Mouse (Mus musculus) olfactory bulb, adult 2 months (tissue): ENCODE data around the gene Rd3l.

Experiments
- CTCF ChIP-seq: fragments of 200-500 bp; IDR thresholded peaks from 2 replicates; pipeline ENCODE4 v1.5.1; 2012; ENCODE audit warnings: low read depth, mild to moderate bottlenecking, low read length, moderate library complexity; ENCODE audit not compliant: insufficient read depth
- POLR2A ChIP-seq: fragments of 200-500 bp; IDR thresholded peaks from 2 replicates; pipeline ENCODE4 v1.6.1; 2012; ENCODE audit warnings: mild to moderate bottlenecking, low read depth, low read length, moderate library complexity; ENCODE audit not compliant: insufficient read depth

- TF ChIP-seq CTCF (no peak), POLR2A (no peak)
Observed at GRCm38 (mm10) chr12:111936706-111937550, 44.2 kb downstream of the Rd3l start.
